Mouse (Mus musculus) embryo, embryonic 10 days (tissue): ENCODE measurements around the gene Dhx40.
"Not testable (repeated sequence)": the region's sequence is repeated elsewhere in the genome, so short reads cannot be mapped to it uniquely, and the experiment has no call there.

Experiments
- DNase-seq: peaks from one replicate; pipeline ENCODE4 v3.0.0-alpha.2; 2015; ENCODE audit warnings: low spot score

Gene Dhx40

DNA sequence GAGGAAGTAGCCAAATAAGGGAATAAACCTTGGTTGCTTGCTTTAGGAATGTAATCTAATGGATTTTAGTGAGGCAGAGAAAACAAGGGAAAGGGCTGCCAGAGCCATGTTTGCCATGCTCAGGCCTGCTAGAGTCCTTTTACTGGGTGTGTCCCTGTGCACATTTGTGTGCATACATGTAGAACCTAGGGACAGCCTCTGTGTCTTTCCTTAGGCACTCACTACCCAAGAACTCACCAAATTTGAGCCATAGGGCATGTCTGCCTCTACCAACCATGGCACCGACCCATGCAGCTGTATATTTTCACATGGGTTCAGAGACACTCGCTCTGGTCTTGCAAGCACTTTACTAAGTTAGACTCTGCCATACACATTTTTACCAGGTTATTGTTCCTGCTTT is 11.4 kb upstream of the Dhx40 start:
- no peak for DNase-seq

DNA sequence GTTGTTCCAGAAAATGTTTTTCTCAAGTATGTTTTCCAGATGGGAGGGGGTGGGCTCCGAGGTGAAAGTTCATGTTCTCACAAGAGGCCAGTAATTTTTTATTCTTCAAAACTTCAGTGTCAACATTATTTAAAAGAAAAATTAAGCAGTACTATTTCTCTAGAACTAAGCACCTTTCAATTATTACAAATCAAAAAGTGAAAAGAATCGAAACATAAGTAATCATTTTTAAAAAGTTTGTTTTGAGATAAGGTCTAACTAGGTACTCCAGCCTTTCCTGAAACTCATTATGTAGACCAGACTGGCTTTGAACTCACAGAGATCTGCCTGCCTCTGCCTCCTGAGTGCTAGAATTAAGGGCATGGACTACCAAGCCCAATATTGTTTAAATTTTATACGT is 8.7 kb upstream of the Dhx40 start:
- DNase-seq, result not testable (repeated sequence)

- DNase-seq, result not testable (repeated sequence)
Measured at GRCm38 (mm10) chr11:86814481-86814880, 6.9 kb upstream of the Dhx40 start.

GRCm38 (mm10) chr11:86813256-86813655 is 5.7 kb upstream of the Dhx40 start:
- DNase-seq, result not testable (repeated sequence)

GRCm38 (mm10) chr11:86811326-86811630 is 3.7 kb upstream of the Dhx40 start:
- no peak for DNase-seq

- no peak for DNase-seq
Measured at GRCm38 (mm10) chr11:86810572-86811325, 3.2 kb upstream of the Dhx40 start.

- no peak for DNase-seq
Measured at GRCm38 (mm10) chr11:86809828-86810227, 2.3 kb upstream of the Dhx40 start.

DNA sequence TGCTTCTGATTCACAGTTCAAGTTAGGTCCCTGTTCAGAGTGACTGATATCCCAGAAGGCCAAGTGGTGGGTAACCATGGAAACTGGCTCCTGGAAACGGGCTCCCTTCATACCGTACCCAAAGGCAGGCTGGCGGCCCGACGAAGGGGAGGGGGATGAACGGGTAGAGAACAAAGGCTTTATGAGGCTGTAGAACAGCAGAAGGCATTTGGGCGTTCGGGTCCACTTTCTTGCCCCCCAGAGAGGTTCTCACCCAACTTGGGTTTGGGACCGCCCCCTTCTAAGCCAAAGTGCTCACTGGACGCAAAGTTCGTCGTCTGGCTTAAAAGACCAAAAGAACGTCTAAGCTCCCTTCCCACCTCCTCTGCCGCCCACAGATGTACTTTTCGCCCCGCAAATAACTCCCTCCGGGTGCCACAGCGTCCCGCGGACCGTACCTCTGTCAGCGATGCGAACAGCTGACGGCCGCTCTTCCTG is 507 bp downstream of the Dhx40 start:
- DNase-seq, result peak; percentile 85

GRCm38 (mm10) chr11:86794161-86794560 is 13.4 kb downstream of the Dhx40 start:
- DNase-seq, result no peak

GRCm38 (mm10) chr11:86787436-86787835 is 20.1 kb downstream of the Dhx40 start:
- not testable (repeated sequence) for DNase-seq

DNA sequence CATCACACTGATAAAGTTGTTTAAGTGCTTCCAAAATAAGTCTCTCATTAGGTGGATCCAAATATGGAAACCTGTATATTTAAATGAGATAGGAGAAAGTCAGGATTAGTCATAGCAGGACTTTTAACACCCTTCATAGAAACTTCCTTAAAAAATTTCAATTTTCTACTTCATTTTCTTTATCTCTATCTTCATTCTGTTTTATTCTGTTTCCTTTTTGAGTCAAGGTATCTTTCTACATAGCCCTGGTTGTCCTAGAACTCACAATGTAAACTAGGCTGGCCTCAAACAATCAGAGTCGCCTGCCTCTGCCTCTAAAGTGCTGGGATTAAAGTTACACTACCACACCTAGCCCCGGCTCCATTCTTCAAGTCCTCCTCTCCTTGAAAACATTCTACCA is 21.8 kb downstream of the Dhx40 start:
- DNase-seq, result no peak

DNA sequence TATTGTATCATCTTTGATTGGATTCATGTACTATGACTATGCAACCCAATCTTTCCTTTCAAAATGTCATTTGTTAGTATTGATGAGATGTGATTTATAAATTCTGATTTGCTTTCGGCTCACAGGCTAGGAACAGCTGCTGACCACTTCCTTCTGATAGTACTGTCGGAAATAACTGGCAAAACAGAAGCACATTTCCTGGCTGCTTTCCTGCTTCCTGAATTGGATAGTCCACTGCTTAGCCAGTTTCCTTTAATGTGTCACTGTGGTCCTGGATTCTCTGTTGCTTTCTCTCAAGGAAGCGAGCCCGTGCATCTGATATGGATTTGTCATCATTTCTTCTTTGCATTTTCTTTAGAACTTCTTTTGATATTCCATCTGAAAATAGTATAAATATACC is 37.7 kb downstream of the Dhx40 start:
- no peak for DNase-seq

DNA sequence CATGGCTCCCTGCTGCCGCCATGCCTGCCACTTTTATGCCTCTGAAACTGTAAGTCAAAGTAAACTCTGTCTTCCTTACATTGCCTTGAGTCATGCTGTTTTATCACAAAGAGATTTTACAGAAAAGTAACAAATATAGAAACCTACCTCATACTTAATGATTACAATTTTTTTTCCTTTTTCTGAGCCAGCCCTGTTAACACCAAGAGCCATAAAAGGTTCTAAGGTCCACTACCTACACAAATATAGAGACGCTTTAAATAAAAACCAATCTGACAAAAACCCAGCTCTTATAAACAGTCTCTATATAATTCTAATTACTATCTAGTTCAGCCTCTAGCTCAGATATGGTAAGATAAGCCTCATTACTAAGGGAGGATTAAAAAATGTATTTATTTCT is 43.0 kb downstream of the Dhx40 start:
- DNase-seq, result no peak

- not testable (repeated sequence) for DNase-seq
Measured at GRCm38 (mm10) chr11:86763127-86763526, 44.4 kb downstream of the Dhx40 start.

- DNase-seq, result no peak
Measured at GRCm38 (mm10) chr11:86760357-86760756, 47.2 kb downstream of the Dhx40 start.

DNA sequence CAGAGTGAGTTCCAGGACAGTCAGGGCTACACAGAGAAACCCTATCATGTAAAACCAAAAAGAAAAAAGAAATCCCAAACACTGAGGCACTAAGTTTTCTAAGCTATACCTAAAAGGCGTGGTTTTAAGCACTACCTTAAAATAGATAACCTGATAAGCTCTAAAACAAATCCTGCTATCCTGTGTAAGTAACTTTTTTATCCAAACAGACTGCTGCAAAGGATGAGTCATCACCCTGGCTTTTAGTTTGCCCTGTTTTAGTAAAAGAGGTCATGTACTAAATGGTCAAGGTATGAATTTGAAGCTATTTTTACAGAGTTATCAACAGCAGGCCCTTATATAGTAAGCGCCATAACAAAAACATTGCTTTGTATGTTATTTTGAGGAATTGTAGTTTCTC is 47.7 kb downstream of the Dhx40 start:
- DNase-seq, result no peak

GRCm38 (mm10) chr11:86759226-86759625 is 48.3 kb downstream of the Dhx40 start:
- DNase-seq, result no peak

GRCm38 (mm10) chr11:86758559-86758958 is 49.0 kb downstream of the Dhx40 start:
- DNase-seq, result no peak

GRCm38 (mm10) chr11:86757480-86758371 is 49.8 kb downstream of the Dhx40 start, which contains the start of gene Cltc:
Gene Cltc (minus strand): TSS chr11:86757565.
- peak; percentile 98 for DNase-seq

DNA sequence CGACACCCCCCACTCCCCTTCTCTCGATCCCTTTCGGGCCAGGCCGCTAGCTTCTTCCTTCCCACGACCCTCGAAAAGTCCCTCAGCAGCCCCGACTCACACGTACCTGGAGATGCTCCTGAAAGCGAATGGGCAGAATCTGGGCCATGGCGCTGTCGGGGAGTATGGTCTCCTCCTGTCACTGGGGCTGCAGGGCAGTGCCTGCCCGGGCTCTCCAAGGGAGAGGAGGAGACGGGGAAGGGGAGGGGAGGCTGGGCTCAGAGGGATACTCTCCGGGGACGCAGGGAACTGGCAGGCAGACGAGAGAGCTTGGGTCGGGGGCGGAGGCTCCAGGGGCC is 50.4 kb downstream of the Dhx40 start:
- DNase-seq, result no peak

DNA sequence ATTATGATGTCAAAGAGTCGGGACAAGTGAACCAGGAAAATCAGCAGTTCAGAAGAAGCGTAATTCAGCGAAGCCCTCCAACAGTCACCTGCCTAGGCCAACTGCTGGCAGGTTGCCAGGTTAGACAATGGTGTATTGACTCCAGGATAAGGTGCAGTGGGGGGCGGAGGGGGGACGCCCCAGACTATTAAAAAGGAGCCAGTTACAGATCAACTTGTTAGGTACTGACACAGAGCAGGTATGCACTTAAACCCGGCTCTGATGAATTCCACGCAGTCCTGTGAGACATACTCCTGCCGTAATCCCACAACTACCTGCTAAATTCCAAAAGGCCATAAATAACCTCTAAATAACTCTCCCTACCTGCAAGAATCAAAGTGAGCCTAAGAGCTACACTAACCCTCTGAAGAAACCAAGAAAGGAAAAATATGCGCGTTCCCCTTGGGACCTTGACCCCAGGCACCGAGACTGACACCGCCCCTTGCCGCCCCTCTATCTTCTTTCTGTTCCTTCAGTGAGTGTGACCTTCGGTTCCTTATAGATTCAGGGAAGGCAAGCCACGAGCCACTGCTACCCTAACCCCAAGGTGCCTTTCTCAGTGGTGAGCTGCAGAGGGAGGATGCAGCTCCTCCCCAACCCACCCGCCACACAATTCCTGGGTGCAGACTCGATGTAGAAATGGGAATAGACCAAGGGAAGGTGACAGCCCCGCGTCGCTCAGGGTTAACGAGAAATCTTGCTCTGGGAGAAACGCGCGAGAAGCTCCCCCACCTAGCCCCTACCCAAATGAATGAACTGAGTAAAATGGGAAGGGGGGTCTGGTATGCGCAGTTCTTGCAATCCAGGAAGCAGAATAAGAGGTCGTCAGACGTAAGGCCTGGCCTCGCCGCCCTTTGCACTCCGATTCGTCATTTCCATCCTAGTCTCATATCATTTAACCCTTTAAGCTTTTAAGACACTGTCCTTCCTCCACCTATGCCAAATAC is 51.1 kb downstream of the Dhx40 start:
- peak; percentile 72 for DNase-seq

DNA sequence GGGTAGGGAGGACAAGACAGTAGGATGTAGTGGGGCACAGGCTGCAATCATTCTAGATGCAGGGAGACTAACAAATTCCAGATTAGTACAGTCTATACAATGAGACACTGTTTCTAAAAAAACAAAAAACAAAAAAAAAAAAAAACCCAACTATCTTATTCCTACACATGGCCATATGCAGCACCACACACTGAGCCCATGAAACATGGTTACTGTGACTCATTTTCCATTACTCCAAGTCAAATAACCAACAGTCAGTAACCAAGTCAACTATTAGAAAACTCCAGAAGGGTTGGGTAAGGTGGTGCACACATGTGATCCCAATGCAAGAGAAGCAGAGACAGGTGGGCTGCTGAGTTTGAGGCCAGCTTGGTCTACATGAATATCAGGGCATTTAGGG is 55.1 kb downstream of the Dhx40 start:
- DNase-seq, result no peak
